Mouse (Mus musculus) intestine, embryonic 14.5 days (tissue): Measurements from ENCODE around the gene Draxin. TPM values are rescaled to one million over a fixed set of nuclear protein-coding genes. Genes with fewer than 3 reads are reported as not detected.

Source experiments
- ATAC-seq: fragments of 200-750 bp; cut with Nextera tagmentation; replicated peaks from 2 replicates; pipeline ENCODE4 v1.8.0; 2017; ENCODE audit warnings: low read depth, moderate number of reproducible peaks, moderate TSS enrichment, moderate library complexity; ENCODE audit not compliant: low FRiP score, low TSS enrichment
- DNase-seq: peaks from one replicate; pipeline ENCODE4 v3.0.0-alpha.2; 2018; ENCODE audit warnings: low spot score
- H3K27ac ChIP-seq: fragments of 300-500 bp; sonication (generic); 2 replicates; pipeline ENCODE4 v1.5.1; 2014; ENCODE audit warnings: low read depth, mild to moderate bottlenecking, control low read depth
- H3K27me3 ChIP-seq: fragments of 300-500 bp; sonication (generic); replicated peaks from 2 replicates; pipeline ENCODE4 v1.6.1; 2014; ENCODE audit warnings: low read length, control low read depth; ENCODE audit not compliant: control insufficient read depth, insufficient read depth
- H3K36me3 ChIP-seq: fragments of 300-500 bp; sonication (generic); 2 replicates; pipeline ENCODE4 v1.6.1; 2014; ENCODE audit warnings: low read length, control low read depth; ENCODE audit not compliant: control insufficient read depth, insufficient read depth
- H3K4me1 ChIP-seq: fragments of 300-500 bp; sonication (generic); replicated peaks from 2 replicates; pipeline ENCODE4 v1.6.1; 2014; ENCODE audit warnings: low read length, control low read depth, mixed read lengths; ENCODE audit not compliant: control insufficient read depth, insufficient read depth
- H3K4me2 ChIP-seq: fragments of 300-500 bp; sonication (generic); 2 replicates; pipeline ENCODE4 v1.6.1; 2014; ENCODE audit warnings: low read length
- H3K4me3 ChIP-seq: fragments of 300-500 bp; sonication (generic); 2 replicates; pipeline ENCODE4 v1.5.1; 2014; ENCODE audit warnings: low read depth, low read length, control low read depth, mixed read lengths
- H3K9ac ChIP-seq: fragments of 300-500 bp; sonication (generic); 2 replicates; pipeline ENCODE4 v1.6.1; 2014; ENCODE audit warnings: mild to moderate bottlenecking, low read length
- H3K9me3 ChIP-seq: fragments of 300-500 bp; sonication (generic); 2 replicates; pipeline ENCODE4 v1.6.1; 2016; ENCODE audit warnings: low read length, control low read depth; ENCODE audit not compliant: control insufficient read depth
- WGBS: fragments of 180-500 bp; shearing (Covaris S2); extraction: QIAGEN DNeasy Blood & Tissue Kit; methylation state at CpG from one replicate; pipeline ENCODE4 v1.1.7; 2014; 5-methylcytosine and 5-hydroxymethylcytosine counted together
- polyA plus RNA-seq: library from polyadenylated mRNA; unstranded; fragments of >200 nt; fragmentation: Nextera tagmentation; extraction: Ambion mirVana; gene quantifications from 2 replicates; pipeline ENCODE4 v1.2.1, GENCODE M21; 2014

The Draxin gene
- polyA plus RNA-seq, 1 experiment from 2014 or later = 0.34 TPM

- Histone ChIP-seq H3K4me1 (no peaks in the 10 kb centered on the region; the same call in 1 of the 2 replicates), H3K27ac (no peak overlapping the region), H3K9me3 (no peaks in the 10 kb centered on the region), H3K36me3 (0 out of 2 replicates have a peak, but pooled peaks cover 4% of the 10 kb centered on the region), H3K4me2 (no peak overlapping the region), H3K4me3 (no peak overlapping the region), H3K27me3 (no peaks in the 10 kb centered on the region), H3K9ac (no peak overlapping the region)
- whole genome bisulfite sequencing = 78% methylated on average over 2 of the region's 2 CpGs
- no peak for ATAC-seq
- DNase-seq = no peak
Observed at GRCm38 (mm10) chr4:148147714-148148113, 17.2 kb upstream of the Draxin start.

- Histone ChIP-seq H3K4me1 (peaks cover 5% of the 10 kb centered on the region; the same call in 1 of the 2 replicates), H3K9me3 (no peaks in the 10 kb centered on the region), H3K4me3 (no peak overlapping the region), H3K27me3 (peaks cover 3% of the 10 kb centered on the region), H3K9ac (no peak overlapping the region), H3K36me3 (0 out of 2 replicates have a peak, but pooled peaks cover 4% of the 10 kb centered on the region), H3K27ac (no peak overlapping the region), H3K4me2 (no peak overlapping the region)
- 83% methylated on average over 5 of the region's 5 CpGs for WGBS
- no peak for DNase-seq
- no peak for ATAC-seq
Observed at GRCm38 (mm10) chr4:148143721-148144120, 13.2 kb upstream of the Draxin start.

GRCm38 (mm10) chr4:148140098-148141011, 9.9 kb upstream of the Draxin start:
- H3K4me1 ChIP-seq = peaks cover 5% of the 10 kb centered on the region; the same call in 1 of the 2 replicates
- H3K4me3 ChIP-seq = peak overlapping the region; percentile 79
- WGBS = under 1% methylated on average over 65 of the region's 65 CpGs
- peak overlapping the region; percentile 64 for H3K9ac ChIP-seq
- H3K27me3 ChIP-seq = peaks cover 16% of the 10 kb centered on the region
- no peaks in the 10 kb centered on the region for H3K9me3 ChIP-seq
- peak; percentile 99 for DNase-seq
- peak overlapping the region; percentile 87 for H3K27ac ChIP-seq
- H3K4me2 ChIP-seq = peak overlapping the region; percentile 97
- H3K36me3 ChIP-seq = 0 out of 2 replicates have a peak, but pooled peaks cover 2% of the 10 kb centered on the region
- peak; percentile 94 for ATAC-seq

- peak overlapping the region; percentile 64 for H3K9ac ChIP-seq
- peak overlapping the region; percentile 87; the same call in 1 of the 2 replicates for H3K27ac ChIP-seq
- no peaks in the 10 kb centered on the region for H3K36me3 ChIP-seq
- H3K4me1 ChIP-seq = peaks cover 5% of the 10 kb centered on the region; the same call in 1 of the 2 replicates
- peak overlapping the region; percentile 97 for H3K4me2 ChIP-seq
- ATAC-seq (peak; percentile 33; the same call in 1 of the 2 replicates), DNase-seq (no peak)
- H3K4me3 ChIP-seq = peak overlapping the region; percentile 79
- WGBS = under 1% methylated on average over 12 of the region's 12 CpGs
- H3K27me3 ChIP-seq = peaks cover 16% of the 10 kb centered on the region
- H3K9me3 ChIP-seq = no peaks in the 10 kb centered on the region
Observed at GRCm38 (mm10) chr4:148139767-148140097, 9.2 kb upstream of the Draxin start.

GRCm38 (mm10) chr4:148137503-148137902, 7.0 kb upstream of the Draxin start:
- Histone ChIP-seq H3K4me2 (no peak overlapping the region), H3K27me3 (peaks cover 17% of the 10 kb centered on the region), H3K4me1 (peaks cover 5% of the 10 kb centered on the region; the same call in 1 of the 2 replicates), H3K9ac (no peak overlapping the region), H3K9me3 (no peaks in the 10 kb centered on the region), H3K27ac (no peak overlapping the region), H3K36me3 (no peaks in the 10 kb centered on the region), H3K4me3 (no peak overlapping the region)
- DNase-seq = no peak
- WGBS = 70% methylated on average over 8 of the region's 8 CpGs
- ATAC-seq = no peak

- 78% methylated on average over 8 of the region's 8 CpGs for whole genome bisulfite sequencing
- H3K36me3 ChIP-seq = no peaks in the 10 kb centered on the region
- H3K4me2 ChIP-seq = no peak overlapping the region
- H3K4me3 ChIP-seq = no peak overlapping the region
- ATAC-seq (no peak), DNase-seq (no peak)
- H3K27me3 ChIP-seq = peaks cover 39% of the 10 kb centered on the region
- H3K9ac ChIP-seq = no peak overlapping the region
- no peaks in the 10 kb centered on the region for H3K9me3 ChIP-seq
- H3K4me1 ChIP-seq = 0 out of 2 replicates have a peak, but pooled peaks cover 5% of the 10 kb centered on the region
- no peak overlapping the region for H3K27ac ChIP-seq
Observed at GRCm38 (mm10) chr4:148134988-148135387, 4.5 kb upstream of the Draxin start.

GRCm38 (mm10) chr4:148131497-148132081, 1.1 kb upstream of the Draxin start:
- Histone ChIP-seq H3K9me3 (no peaks in the 10 kb centered on the region), H3K4me3 (peak overlapping the region; percentile 57), H3K27ac (no peak overlapping the region), H3K4me2 (peak overlapping the region; percentile 98), H3K27me3 (peaks cover 44% of the 10 kb centered on the region), H3K9ac (no peak overlapping the region), H3K36me3 (no peaks in the 10 kb centered on the region), H3K4me1 (no peaks in the 10 kb centered on the region)
- no peak for ATAC-seq
- peak; percentile 71 for DNase-seq
- 3% methylated on average over 21 of the region's 21 CpGs for WGBS

- DNase-seq (peak; percentile 73), ATAC-seq (no peak)
- no peaks in the 10 kb centered on the region for H3K9me3 ChIP-seq
- peak within 1 kb of the TSS; percentile 98 for H3K4me2 ChIP-seq
- no peaks in the 10 kb centered on the region for H3K36me3 ChIP-seq
- 1% methylated on average over 18 of the region's 18 CpGs for WGBS
- peak within 1 kb of the TSS; percentile 57 for H3K4me3 ChIP-seq
- H3K4me1 ChIP-seq = no peaks in the 10 kb centered on the region
- no peak within 1 kb of the TSS for H3K27ac ChIP-seq
- H3K9ac ChIP-seq = peak within 1 kb of the TSS; percentile 59
- H3K27me3 ChIP-seq = peaks cover 44% of the 10 kb centered on the region
Observed at GRCm38 (mm10) chr4:148130133-148130532, 365 bp downstream of the Draxin start, which contains the start of gene Mad2l2. Gene Mad2l2 (plus strand): TSS chr4:148130384.
